Mouse (Mus musculus): ENCODE measurements around the gene Kcnc1.

DNA sequence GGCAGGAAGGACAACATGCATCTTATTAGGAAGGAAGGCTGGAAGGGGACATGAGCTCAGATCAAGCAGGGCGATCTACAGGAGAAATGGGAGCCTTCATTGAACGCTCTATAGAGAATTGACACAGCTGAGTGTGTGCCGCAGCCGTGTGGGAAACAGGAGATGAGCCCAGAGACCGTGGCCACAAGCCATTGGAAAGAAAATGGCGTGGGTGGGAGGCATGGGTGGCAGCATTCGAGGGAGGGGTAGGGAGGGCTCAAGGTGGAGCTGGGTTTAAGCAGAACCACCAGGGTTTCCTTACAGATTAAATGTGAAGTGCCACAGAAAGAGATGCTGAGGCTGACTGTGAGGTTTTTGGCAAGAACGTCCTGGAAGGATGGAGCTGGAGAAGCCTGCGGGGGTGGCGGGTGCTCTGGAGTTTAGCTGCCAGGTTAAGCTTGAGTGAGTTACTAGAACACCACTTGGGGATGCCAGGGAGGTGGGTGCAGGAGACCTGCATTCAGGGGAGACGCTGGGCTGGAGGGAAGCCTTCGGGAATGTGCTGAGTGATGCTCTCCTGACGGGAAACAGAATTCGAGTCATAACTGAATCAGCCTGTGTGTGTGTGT is 19.6 kb downstream of the Kcnc1 start:
- TF ChIP-seq CTCF (IDR thresholded peaks at IDR 0.05; ENCODE audit: low read depth) (no peak), EP300 (IDR thresholded peaks at IDR 0.05; ENCODE audit: low read depth) (no peak)

Measured in liver, embryonic 14.5 days (tissue).